Mouse (Mus musculus) brain, embryonic 14.5 days (tissue): ENCODE data around the gene Spdye4a.

Experiments
- CTCF ChIP-seq: fragments of 200-500 bp; IDR thresholded peaks from 2 replicates; pipeline ENCODE4 v1.5.1; 2012; ENCODE audit warnings: inconsistent platforms, mild to moderate bottlenecking, moderate library complexity, borderline replicate concordance; ENCODE audit not compliant: insufficient read depth, insufficient read length; ENCODE audit errors: extremely low read depth
- POLR2A ChIP-seq: fragments of 200-500 bp; IDR thresholded peaks from 2 replicates; pipeline ENCODE4 v1.6.1; 2012; ENCODE audit warnings: mild to moderate bottlenecking, inconsistent platforms, borderline replicate concordance; ENCODE audit not compliant: poor library complexity, insufficient read depth, insufficient read length, severe bottlenecking; ENCODE audit errors: extremely low read depth

DNA sequence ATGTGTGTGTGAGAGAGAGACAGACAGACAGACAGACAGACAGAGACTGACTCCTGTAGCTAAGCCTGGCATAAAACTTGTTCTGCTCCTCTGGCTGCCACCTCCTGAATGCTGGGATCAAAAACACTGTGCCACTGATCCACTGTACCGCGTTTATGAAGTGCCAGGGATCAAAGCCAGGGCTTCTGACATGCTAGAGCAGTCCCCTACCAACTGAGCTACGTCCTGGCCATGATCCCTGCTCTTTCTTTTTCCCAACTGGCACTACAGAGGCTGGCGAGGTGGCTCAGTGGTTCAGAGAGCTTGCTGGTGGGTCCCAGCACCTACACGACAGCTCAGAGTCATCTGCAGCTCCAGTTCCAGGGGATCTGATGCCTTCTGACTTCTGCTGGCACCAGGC lies 49.1 kb upstream of the Spdye4a start:
- TF ChIP-seq CTCF: no peak
- no peak for TF ChIP-seq POLR2A
